Mouse (Mus musculus) limb, embryonic 12.5 days (tissue): ENCODE data around the gene Slc7a8. TPM values are rescaled to one million over a fixed set of nuclear protein-coding genes. Genes with fewer than 3 reads are reported as not detected.

Source experiments
- polyA plus RNA-seq: library from polyadenylated mRNA; unstranded; fragments of >200 nt; fragmentation: Nextera tagmentation; extraction: Ambion mirVana; gene quantifications from 2 replicates; pipeline ENCODE4 v1.2.1, GENCODE M21; 2016

Slc7a8 gene
- polyA plus RNA-seq, 1 experiment from 2014 or later = 0.56 TPM

Other genes with a start within 250 kb of the Slc7a8 start
- gene Haus4, start 227.3 kb downstream of the Slc7a8 start, polyA plus RNA-seq = 54.5 and 58.1 TPM in 2 replicates
- gene Ajuba, start 204.4 kb downstream of the Slc7a8 start, polyA plus RNA-seq = 68.9 and 72.2 TPM in 2 replicates
- 9.7 and 10.7 TPM in 2 replicates for gene 4931414P19Rik, start 176.0 kb downstream of the Slc7a8 start, polyA plus RNA-seq
- 410 and 432 TPM in 2 replicates for gene Psmb5, start 163.9 kb downstream of the Slc7a8 start, polyA plus RNA-seq
- gene Psmb11, start 160.5 kb downstream of the Slc7a8 start, polyA plus RNA-seq = 0.06 and 0.29 TPM in 2 replicates
- gene Gm17606, start 141.0 kb downstream of the Slc7a8 start, polyA plus RNA-seq = not detected in 2 replicates
- 11.8 and 12.9 TPM in 2 replicates for gene Cdh24, start 140.6 kb downstream of the Slc7a8 start, polyA plus RNA-seq
- gene 1700123O20Rik, start 95.7 kb downstream of the Slc7a8 start, polyA plus RNA-seq = 105 TPM in 2 replicates
- gene Acin1, start 95.0 kb downstream of the Slc7a8 start, polyA plus RNA-seq = 148 and 175 TPM in 2 replicates
- 0.16 and 0.23 TPM in 2 replicates for gene Gm29776, start 83.1 kb downstream of the Slc7a8 start, polyA plus RNA-seq
- not detected in 2 replicates for gene Cebpe, start 69.8 kb downstream of the Slc7a8 start, polyA plus RNA-seq
- gene Rnf212b, start 32.2 kb upstream of the Slc7a8 start, polyA plus RNA-seq = not detected in 2 replicates
- gene Homez, start 89.0 kb upstream of the Slc7a8 start, polyA plus RNA-seq = 14.2 and 15.9 TPM in 2 replicates
- gene Ppp1r3e, start 95.6 kb upstream of the Slc7a8 start, polyA plus RNA-seq = 0.74 TPM in 1 of 2 replicates, not detected in the other
- 2.4 and 3.3 TPM in 2 replicates for gene Bcl2l2, start 101.4 kb upstream of the Slc7a8 start, polyA plus RNA-seq
- gene Gm20521, start 101.5 kb upstream of the Slc7a8 start, polyA plus RNA-seq = not detected in 2 replicates
- gene Pabpn1, start 110.6 kb upstream of the Slc7a8 start, polyA plus RNA-seq = 183 and 200 TPM in 2 replicates
- 98.2 and 102 TPM in 2 replicates for gene Slc22a17, start 131.2 kb upstream of the Slc7a8 start, polyA plus RNA-seq
- gene Efs, start 144.2 kb upstream of the Slc7a8 start, polyA plus RNA-seq = 44.5 and 52.7 TPM in 2 replicates
- gene Il25, start 150.7 kb upstream of the Slc7a8 start, polyA plus RNA-seq = not detected in 2 replicates
- gene Cmtm5, start 154.3 kb upstream of the Slc7a8 start, polyA plus RNA-seq = 5.5 and 8.4 TPM in 2 replicates
- gene Myh6, start 185.0 kb upstream of the Slc7a8 start, polyA plus RNA-seq = 1.8 and 3.3 TPM in 2 replicates
- gene Gm17428, start 195.0 kb upstream of the Slc7a8 start, polyA plus RNA-seq = not detected in 2 replicates
- 9.3 and 10.5 TPM in 2 replicates for gene Myh7, start 212.7 kb upstream of the Slc7a8 start, polyA plus RNA-seq
- gene Ngdn, start 233.5 kb upstream of the Slc7a8 start, polyA plus RNA-seq = 84.3 and 85.3 TPM in 2 replicates